Mouse (Mus musculus) left cerebral cortex, postnatal 36 days (tissue): ENCODE data around the gene Xirp1. TPM values are rescaled to one million over a fixed set of nuclear protein-coding genes. Genes with fewer than 3 reads are reported as not detected.

Experiments
- DNase-seq, 2 experiments: peaks; one replicate each; pipeline ENCODE4 v3.0.0; 2021 to 2022; ENCODE audit warnings: low spot score in 2 of 2, mixed read lengths in 1 of 2
- intact Hi-C: fragments of 180-260 bp; cut with DNase I; formaldehyde crosslinking; loops from one replicate; pipeline ENCODE4 v1.15.1; 2025
- total RNA-seq, 2 experiments: library from RNA; stranded (reverse); gene quantifications; 2 replicates each; pipeline ENCODE4 v1.2.3; 2021

The Xirp1 gene
- total RNA-seq, 2 experiments from 2014 or later: 0.15 TPM; not detected in 1

- intact Hi-C loops: no loop called here
- no peak for DNase-seq
Observed at GRCm38 (mm10) chr9:119976704-119977556, 46.5 kb downstream of the Xirp1 start.

- intact Hi-C loops: no loop called here
- no peak for DNase-seq
Observed at GRCm38 (mm10) chr9:119975286-119975685, 48.1 kb downstream of the Xirp1 start.

DNA sequence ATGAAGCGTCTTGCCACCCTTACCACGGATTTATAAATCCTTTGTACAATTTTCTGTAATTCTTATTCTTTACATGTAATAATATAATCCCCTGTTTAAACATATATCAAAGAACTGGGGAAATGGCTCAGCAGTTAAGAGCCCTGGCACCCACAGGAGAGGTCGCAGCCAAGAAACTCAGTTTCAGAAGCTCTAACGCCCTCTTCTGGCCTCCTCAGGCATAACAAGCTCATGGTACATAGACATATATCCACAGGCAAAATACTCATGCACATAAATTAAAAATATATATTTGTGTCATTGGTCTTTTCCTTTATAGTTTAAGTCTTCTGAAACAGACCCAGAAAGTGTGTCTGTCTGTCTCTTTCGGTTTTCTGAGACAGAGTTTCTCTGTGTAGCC is 48.8 kb downstream of the Xirp1 start:
- no peak for DNase-seq
- intact Hi-C loops: no loop called here

DNA sequence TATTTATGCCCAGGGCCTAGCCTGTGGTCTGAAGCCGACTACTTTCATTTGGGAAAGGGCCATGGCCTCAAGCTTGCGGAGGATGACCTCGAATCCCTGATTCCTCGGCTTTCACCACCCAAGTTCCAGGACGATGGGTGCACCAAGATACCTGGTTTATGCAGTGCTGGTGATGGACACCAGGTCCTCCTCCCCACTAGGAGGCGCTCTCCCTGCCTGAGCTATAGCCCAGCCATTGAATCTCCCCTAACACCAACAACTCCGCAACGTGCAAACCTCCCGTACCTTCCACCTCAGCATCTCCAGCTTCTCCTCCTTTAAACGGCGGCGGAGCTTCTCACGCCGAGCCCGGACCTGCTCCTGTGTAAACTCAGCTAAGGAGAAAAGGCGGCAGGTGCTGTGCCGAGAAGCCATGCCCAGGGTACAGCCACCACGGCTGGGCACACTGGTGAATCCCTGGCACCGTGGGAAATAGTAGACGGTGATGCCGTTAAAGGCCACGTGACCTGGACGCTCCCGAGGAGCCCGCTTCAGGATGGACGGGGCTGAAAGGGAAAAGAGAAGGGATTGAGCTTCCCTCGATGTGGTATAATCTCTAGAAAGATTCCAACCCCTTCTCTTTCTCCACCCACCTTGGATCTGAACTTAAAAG is 49.4 kb downstream of the Xirp1 start:
- intact Hi-C loops: no loop called here
- no peak for DNase-seq

DNA sequence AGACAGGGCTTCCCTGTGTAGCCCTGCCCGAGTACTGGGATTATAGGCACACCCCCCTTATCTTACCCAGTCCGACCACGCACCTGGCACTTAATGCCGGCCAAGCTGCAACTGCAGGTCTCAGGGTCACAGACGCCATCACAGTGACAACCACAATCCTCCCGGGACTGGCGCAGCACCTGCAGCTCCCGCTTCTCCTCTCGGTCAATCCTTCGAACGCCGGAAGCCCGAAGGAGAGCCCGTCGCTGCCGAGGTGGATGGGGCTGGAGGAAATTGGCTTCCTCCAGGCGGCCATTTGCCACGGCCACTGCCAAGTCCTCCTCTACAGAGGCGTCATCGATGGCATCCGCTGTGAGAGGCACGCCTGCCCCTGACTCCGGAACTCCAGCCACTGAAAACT is 50.1 kb downstream of the Xirp1 start:
- intact Hi-C loops: no loop called here

GRCm38 (mm10) chr9:119972582-119972981 is 50.8 kb downstream of the Xirp1 start:
- intact Hi-C loops: no loop called here
- DNase-seq: no peak

More for the DNA sequence above, 50.1 kb downstream of the Xirp1 start:
- DNase-seq: no peak

DNA sequence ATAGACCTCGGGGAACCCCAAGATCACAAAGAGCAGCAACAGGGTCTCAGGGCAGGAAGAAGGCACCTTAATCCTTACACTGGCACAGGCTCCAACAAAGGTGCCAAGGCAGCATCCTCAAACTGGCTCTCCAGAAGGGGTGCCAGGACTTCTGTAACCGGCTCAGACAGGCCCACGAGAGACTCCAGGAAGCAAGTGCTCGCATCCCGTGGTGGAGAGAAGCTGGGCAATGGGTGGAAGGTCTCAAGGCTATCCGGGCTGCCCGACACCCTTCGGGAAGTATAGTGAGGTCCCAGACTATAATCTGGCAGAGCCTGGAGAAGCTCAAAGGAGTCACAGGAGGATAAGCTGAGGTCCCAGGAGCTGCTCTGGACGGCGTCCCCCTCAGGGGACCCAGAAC is 51.2 kb downstream of the Xirp1 start:
- intact Hi-C loops: no loop called here
- DNase-seq: no peak

GRCm38 (mm10) chr9:119970763-119971656 is 52.4 kb downstream of the Xirp1 start:
- intact Hi-C loops: no loop called here
- DNase-seq: peak; percentile 55 to 58

DNA sequence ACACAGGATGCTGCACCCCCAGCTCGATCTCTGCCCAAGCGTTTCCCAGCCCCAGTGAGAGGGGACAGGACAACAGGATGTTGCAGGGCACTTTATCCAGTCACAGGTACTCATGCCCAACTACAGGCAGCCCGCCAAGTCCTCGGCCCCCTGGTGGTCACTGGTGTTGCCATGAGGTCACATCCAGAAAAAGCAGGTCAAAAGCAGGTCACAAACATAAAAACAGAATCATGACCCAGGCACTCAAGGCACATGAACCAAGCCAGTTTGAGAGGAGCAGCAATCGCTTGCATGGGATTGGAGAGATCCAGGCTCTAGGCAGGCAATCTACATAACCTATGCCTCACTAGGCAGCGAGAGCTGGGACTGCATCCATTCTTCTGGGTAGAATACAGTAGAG is 53.2 kb downstream of the Xirp1 start:
- peak in 1 of 2 experiments; percentile 15 for DNase-seq
- intact Hi-C loops: no loop called here

- intact Hi-C loops: loop anchor here (10.0 kb wide), 1 partner anchor 45 kb away; no protein-coding TSS in a partner anchor
Observed at GRCm38 (mm10) chr9:119969811-119970210, 53.6 kb downstream of the Xirp1 start.

GRCm38 (mm10) chr9:119966221-119966910 is 57.0 kb downstream of the Xirp1 start:
- no peak for DNase-seq
- intact Hi-C loops: loop anchor here (10.0 kb wide), 1 partner anchor 48 kb away; no protein-coding TSS in a partner anchor

More at GRCm38 (mm10) chr9:119969811-119970210, 53.6 kb downstream of the Xirp1 start:
- DNase-seq: no peak

- intact Hi-C loops: loop anchor here (10.0 kb wide), 1 partner anchor 50 kb away; no protein-coding TSS in a partner anchor
Observed at GRCm38 (mm10) chr9:119965186-119965585, 58.2 kb downstream of the Xirp1 start.

GRCm38 (mm10) chr9:119964206-119964605 is 59.2 kb downstream of the Xirp1 start:
- intact Hi-C loops: loop anchor here (10.0 kb wide), 1 partner anchor 51 kb away; no protein-coding TSS in a partner anchor

More at GRCm38 (mm10) chr9:119965186-119965585, 58.2 kb downstream of the Xirp1 start:
- DNase-seq: no peak

More at GRCm38 (mm10) chr9:119964206-119964605, 59.2 kb downstream of the Xirp1 start:
- DNase-seq: no peak

Other genes starting within 250 kb of the Xirp1 start
- gene Scn11a, start 198.1 kb downstream of the Xirp1 start, total RNA-seq: under 1 TPM; 0.12 to 0.34 TPM
- 10 to 100 TPM; 70.0 to 85.9 TPM for gene Wdr48, start 128.7 kb downstream of the Xirp1 start, total RNA-seq
- gene Gorasp1, start 86.0 kb downstream of the Xirp1 start, total RNA-seq: 10 to 100 TPM; 36.3 to 40.6 TPM
- gene Ttc21a, start 86.0 kb downstream of the Xirp1 start, total RNA-seq: under 1 TPM; 0.50 to 0.67 TPM
- gene Csrnp1, start 38.9 kb downstream of the Xirp1 start, total RNA-seq: 10 to 100 TPM; 12.5 to 19.1 TPM
- 10 to 100 TPM; 30.9 to 32.8 TPM for gene Cx3cr1, start 46.3 kb upstream of the Xirp1 start, total RNA-seq
- not detected for gene Ccr8, start 68.5 kb upstream of the Xirp1 start, total RNA-seq
- 10 to 100 TPM; 27.0 to 28.9 TPM for gene Slc25a38, start 86.8 kb upstream of the Xirp1 start, total RNA-seq
- gene Rpsa, start 104.1 kb upstream of the Xirp1 start, total RNA-seq: 100 to 1,000 TPM; 361 to 417 TPM
- gene Mobp, start 126.1 kb upstream of the Xirp1 start, total RNA-seq: 100 to 1,000 TPM; 355 to 475 TPM